Mouse (Mus musculus) lung, postnatal 0 days (tissue): ENCODE results near the gene Rara.

ENCODE experiments used
- CTCF ChIP-seq: IDR thresholded peaks from 2 replicates; pipeline ENCODE4 v1.5.1; 2016; ENCODE audit warnings: antibody characterized with exemption, mild to moderate bottlenecking
- EP300 ChIP-seq: IDR thresholded peaks from 2 replicates; pipeline ENCODE4 v1.6.1; 2016; ENCODE audit warnings: antibody characterized with exemption, mild to moderate bottlenecking, control low read depth

GRCm38 (mm10) chr11:98935123-98935522 is 7.5 kb downstream of the Rara start:
- TF ChIP-seq CTCF (no peak), EP300 (no peak)
